Mouse (Mus musculus) WW6 (cell line): ENCODE measurements around the gene Astn2.

ENCODE experiments used
- DNase-seq: peaks from one replicate; pipeline ENCODE4 v3.0.0-alpha.2; 2013; ENCODE audit warnings: low read depth, low spot score

Gene Astn2

DNA sequence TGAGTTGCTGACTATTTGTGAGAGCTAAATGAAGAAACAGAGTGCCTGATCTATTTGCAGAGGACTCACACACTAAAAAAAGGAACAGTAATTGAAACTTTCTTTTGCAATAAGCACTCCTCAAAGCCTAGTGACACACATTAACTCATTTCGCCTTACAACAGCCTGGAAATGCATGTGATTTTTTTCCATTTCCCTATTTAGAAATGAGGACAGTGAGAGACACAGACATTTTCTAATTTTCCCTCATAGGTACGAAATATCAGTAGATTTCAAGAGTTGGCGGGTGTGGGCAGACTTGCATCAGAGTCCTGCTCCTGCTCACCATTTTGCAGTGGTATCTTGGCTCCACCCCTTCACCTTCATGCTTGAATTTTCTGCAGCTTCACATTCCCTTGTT lies 233.6 kb downstream of the Astn2 start:
- DNase-seq: no peak

DNA sequence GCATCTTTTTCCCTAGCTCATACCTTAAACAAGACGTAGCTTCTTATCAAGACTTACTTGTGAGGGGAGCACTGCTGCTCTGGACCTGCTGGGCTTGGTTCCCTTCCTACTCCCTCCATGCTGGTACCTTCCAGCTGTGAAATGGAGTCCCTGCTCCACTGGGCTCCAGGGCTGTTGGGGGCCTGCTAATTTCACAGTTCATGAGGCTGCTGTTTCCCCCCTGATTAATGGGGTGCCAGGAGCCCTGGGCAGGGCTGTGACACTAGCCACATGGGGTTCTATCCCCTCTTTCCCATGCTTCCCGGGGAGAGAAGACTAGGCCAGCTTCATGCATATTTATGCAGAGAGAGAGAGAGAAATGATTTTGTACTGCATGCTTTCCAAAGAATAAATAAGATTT lies 234.9 kb downstream of the Astn2 start:
- no peak for DNase-seq

DNA sequence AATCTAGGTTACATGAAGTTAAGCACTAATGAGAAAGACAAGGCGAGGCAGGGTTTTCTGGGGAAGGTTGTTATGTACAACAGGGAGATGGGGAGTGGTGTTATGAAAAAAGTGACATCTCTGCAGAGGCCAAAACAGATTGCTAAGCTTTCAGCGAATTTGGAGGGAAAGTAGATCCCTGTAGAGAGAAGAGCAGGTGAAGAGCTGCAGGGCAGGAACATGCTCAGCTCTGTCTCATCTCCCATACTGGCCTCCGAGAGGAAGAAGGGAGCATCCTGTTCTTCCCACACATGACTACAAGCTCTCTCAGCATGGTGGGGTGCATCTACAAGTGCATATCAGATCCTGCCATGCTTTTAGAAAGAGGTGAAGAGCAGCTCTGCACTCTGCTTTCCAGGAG lies 245.7 kb downstream of the Astn2 start:
- DNase-seq: no peak

DNA sequence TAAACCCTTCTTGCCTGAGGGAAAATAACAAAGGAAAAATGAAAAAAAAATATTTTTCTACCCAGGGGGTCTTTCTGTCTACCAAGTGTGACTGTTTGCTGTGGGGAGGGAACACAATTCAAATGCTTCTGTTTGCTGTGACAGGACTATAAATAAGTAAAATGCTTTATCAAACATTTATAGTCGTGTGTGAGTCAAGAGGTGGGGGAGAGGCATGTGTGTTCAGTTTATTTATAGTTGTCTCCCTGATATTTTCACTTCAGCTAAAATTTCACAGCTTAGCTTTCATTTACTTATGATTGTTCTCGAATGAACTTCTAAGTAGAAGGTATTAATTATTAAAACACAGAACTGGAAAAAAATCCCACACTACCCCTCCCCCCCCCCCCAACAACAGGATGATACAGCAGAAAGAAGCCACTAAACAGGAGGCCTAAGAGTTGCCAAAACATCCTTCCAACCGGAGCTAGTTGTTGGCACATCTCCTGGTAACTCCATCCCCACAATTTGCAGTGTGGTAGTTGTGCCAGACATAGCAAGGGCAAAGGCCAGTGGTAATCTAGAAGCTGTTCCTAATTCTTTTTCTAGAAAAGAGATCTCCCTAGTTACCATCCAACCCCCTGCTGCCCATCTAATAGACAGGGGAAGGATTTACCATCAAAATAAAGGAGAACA lies 246.8 kb downstream of the Astn2 start:
- no peak for DNase-seq

DNA sequence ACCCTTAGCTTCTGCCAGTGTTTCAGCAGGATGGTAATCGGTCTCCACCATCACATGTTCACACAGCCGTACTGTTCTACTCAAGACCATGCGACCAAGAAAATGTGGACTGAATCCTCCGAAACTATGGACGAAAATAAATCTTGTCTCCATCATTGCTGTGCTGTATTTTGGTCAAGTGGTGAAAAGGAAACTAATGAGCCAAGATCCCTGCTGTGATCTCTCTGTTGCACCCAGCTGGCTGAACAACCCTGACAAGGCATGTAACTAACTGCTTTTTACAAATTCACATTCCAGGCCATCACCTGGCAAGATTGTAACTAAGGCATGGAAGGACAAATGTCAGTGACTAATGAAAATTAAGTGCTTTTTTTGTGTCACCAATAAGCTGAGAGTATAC lies 257.9 kb downstream of the Astn2 start:
- no peak for DNase-seq

DNA sequence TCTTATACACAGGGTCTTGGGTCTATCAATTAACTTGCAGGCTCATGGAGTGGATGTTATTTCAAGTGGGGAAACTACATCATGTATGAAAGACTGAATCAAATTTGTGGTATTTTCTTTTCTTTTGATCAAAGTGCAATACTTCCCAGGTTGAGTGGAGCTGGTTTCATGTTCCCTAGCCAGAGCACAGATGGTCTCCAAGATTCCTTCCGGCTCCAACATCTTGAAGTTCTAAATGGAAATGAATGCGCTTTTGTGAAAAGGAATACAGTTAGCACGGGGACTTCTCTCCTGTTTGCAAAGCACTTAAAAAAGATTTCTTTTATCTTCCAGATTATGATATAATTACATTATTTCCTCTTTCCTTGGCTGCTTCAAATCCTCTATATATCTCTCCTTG lies 278.2 kb downstream of the Astn2 start:
- no peak for DNase-seq

DNA sequence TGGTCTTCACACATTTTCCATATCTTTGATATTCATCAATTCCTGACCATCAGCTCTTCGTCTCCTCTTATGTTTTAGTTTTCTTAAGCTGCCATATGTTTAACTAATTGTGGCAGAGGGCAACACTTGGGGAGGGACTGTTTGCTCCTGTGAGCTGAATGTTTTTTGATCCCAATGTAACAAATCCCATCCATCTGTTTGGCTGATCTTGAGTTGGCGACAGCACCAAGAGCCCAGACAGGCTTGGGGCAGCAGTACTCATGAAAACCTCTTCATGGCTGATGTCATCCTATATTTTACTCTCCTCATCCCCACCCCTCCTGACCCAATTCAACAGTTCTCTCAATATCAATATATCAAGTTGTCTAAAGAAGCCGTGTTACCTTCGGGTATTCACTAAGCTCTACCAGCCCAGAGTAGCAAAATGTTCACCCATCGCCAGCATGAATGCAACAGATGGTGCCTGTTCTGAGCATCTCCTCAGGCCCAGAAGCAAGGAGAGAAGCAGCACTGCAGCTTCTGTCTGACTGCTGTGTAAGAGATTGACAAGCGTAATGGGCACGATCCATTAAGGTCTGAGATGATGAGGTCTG lies 281.5 kb downstream of the Astn2 start:
- DNase-seq: no peak

DNA sequence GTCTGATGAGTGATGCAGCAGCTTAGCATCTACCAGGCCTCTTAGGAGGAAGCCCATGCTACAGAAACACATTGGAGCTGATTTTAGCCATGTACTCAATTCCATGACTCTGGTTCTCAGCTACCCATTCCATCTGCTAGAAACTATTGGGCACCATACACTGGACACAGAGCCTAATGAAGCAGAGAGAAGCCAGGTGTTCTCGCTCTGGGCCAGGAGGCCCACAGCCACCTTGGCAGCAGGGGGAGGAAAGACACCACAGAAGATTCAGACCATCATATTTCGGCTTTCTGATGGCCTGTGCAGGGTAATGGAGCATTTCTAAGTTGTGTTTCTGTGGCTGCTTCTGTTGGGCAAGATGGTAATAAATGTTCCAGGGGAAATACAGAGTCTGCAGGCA lies 290.2 kb downstream of the Astn2 start:
- no peak for DNase-seq

DNA sequence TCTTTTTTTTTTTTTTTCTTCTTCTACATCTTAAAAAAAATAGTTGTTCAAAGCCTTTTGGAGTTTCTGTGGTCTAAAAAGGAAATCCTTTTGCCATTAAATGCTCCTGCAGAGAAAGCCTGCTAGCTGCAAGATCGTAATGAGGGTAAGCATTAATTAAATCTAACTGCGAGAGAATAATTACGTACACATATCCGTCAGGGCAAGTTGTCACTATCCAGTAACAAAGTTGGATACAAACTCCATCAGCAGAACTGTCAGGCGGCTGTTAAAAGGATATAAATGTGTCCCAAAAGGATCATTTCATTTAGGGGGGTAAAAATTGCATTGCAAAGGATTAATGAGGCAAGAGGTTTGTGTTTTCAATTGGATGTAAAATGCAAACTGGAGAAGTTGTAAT lies 302.4 kb downstream of the Astn2 start:
- no peak for DNase-seq

DNA sequence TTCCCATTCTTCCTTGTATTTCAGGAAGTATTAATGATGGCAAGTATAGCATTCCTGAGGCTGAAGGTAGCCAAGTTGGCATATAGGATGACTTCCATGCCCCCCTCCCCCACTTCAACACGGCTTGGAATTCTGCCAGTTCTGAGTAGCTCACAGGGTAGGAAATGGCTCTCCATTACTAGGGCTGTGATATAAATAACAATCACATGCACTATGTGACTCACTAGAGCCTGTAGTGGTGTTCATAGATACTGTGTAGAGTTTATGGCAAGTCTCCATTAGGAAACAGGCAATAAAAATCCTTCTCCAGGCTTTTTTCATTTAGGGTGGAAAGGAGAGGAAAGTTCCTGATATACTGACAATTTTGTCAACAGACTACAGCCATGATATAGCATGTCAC lies 306.8 kb downstream of the Astn2 start:
- DNase-seq: no peak

DNA sequence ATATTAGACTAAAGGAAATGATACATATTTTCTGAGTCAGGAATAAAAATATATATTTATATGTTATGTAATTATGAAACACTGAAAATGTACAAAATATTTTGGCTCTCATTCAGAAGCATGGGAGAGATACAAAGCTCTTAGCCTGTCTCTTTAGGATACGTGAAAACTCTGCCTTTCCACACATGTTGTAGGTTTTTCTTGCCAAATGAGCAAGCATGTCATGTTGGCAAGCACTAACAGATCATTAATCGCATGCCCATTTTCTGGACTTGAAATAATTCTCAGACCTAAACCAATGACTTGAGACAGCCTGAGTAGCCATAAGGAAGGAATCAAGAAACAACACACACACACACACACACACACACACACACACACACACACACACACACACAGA lies 308.3 kb downstream of the Astn2 start:
- DNase-seq: no peak

DNA sequence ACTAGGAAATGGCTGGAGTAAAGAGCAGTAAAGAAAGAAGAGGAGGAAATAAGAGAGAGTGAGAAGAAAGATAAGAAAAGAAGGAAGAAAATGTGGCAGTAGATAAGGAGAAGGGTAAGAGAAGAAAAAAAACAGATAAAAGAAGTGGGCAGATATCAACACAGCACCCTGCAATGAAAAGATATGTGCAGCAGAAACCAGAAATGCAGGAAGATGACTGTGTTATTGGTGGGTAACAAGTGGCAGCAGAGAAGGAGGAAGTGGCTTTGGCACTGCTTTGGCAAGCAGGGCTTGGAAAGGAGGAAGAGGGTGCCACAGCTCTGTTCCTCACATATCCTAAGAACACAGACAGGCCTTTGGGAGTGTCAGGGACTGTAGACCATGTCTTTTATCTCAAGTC lies 347.2 kb downstream of the Astn2 start:
- DNase-seq: no peak

DNA sequence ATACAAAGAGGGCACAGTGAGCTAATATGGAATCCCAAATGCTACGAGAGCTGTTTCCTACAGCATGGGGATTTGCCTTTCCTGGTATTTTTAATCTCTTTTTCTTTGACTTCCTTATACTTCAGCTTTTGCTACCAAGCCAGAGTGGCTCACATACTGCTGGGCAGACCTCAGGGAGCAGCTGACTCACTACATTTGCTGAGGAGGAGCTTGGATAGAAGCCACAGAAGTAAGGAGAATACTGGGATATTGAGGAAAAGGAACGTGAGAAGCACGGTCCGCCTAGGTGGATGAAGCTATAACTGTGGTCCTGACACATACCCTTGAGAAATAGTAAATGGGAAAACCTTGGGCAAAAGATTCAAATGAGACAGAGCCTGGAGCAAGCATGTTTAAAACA lies 348.7 kb downstream of the Astn2 start:
- DNase-seq: no peak

DNA sequence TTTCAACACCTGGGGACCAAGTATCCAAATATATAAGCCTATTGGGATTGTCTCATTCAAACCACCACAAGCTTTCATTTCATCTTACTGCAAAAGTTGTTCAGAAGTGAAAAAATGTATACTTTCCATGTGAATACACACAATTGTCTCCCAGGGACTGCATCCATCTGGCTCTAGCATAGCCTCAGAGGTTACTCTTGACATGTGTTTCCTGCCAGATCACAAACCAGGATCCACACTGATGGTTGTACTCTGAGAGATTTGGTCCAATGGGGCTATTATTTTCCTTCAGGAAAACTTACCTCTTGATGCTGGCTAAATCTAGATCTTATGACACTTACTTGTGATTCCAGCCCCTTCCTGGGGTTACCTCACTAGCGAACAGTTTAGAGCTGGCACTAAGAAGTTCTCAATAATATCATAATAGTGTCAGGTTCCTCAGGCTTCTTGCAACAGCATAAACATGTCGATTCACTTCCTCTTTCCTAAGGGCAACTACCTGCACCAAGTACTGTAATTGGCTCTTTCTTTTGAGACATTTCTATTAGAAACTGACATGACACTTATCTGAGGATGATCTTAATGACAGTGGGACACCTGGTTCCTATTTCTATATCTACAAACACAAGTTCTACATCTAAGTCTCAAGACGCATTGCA lies 361.3 kb downstream of the Astn2 start:
- no peak for DNase-seq

DNA sequence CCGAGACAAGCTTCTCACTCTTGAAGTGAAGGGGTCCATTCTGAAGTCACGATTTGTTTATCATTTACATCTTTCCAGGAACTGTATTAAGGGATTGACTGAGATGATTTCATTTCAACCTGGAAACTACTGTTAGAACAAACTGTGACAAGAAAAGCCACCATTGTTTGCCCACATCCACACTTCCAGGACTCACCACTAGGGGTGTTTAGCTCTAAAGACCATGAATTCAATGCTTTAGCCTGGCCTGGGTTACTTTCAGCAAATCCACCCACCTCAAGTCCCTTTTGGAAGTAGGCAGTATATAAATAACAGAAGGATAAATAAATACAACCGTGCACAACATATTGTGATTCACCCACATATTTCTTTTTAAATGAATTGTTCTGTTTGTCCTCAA lies 370.6 kb downstream of the Astn2 start:
- DNase-seq: no peak

DNA sequence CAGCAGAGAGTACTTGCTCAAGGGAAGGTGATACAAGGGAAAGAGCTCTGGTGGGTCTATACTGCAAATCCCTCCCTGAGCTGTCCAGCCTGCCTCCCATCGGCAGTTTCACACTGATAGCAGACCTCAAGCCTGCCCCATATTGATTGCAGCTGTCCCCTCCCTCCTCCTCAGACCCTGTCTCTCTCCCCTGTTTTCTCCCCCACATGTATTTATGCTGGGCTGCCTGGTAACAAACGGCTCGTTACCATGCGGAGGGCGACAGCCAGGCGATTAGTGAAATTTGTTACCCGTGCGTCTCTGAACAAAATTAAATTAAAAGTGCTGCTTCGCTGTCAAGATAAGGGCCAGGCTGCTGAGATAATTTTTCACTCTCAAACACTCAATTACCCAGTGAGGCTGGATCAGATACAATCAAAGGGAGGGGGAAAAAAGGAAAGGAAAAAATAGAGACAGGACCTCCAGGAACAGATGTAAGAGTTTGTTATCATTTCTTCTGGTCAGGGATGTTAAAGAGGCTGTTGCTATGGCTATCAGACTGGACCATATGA lies 373.0 kb downstream of the Astn2 start:
- no peak for DNase-seq

DNA sequence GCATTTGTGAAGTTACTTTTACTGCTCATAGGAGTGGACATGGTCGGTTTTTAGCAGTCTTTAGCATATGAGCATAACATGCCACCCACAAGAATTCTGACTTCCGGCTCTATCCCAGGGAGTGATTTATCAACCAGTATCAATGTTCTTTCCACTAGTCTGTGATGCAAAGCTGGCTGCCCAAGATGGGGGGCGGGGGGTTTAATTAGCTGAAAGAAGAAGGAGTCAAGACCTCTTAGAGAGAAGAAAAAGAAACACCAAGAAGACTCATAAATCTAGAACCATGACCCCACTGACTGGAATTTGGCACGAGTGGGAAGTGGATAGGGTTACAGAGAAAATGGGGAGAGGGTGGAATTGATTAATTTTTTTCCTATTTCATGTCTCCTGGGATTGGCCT lies 374.5 kb downstream of the Astn2 start:
- no peak for DNase-seq

DNA sequence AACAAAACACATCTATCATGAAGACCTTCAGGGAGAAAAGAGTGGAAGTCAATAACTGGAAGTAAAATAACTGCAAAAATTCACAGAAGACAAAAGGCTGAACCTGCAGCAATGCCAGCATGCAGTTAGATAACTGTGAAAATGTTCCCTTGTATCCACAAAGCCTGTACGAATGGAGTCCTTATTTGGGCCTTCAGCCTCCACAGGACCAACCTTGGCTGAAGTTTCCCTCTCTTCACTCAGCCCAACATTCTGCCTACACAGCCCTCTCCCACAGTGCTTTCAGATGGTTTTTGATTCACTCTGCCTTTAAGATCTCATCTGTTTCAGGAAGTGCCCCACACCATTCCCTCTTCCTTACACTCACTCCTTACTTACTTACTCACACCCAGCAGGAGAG lies 376.5 kb downstream of the Astn2 start:
- no peak for DNase-seq

DNA sequence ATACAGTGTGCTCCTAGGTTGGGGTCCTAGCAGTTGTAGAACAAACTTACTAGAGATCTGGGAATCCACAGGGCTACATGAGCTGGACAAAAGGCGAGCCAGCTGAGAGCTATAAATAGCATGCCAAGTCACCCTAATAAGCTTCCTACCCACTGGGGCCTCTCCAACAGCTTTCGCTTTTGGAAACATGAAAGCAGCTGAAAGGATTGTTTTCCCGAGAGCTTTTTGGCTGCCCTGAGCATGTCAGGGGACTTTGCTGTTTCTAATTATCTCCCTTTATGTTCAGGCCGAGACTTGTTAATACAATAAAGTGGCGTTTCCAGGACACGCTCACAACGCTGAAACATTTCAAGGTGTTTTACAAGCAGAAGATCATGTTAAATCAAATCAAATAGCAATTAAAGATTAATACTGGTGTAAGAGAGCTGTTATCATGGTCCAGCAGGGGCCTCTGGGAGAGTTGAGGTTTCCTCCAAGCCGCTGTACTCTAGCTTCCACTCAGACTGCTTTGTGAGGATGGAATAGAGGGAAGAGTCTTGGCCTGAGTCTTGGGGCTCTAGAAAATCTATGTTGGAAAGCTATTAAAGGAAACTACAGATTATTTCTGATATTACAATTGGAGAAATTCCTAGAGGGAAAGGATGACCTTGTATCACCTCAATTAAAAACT lies 378.9 kb downstream of the Astn2 start:
- no peak for DNase-seq

DNA sequence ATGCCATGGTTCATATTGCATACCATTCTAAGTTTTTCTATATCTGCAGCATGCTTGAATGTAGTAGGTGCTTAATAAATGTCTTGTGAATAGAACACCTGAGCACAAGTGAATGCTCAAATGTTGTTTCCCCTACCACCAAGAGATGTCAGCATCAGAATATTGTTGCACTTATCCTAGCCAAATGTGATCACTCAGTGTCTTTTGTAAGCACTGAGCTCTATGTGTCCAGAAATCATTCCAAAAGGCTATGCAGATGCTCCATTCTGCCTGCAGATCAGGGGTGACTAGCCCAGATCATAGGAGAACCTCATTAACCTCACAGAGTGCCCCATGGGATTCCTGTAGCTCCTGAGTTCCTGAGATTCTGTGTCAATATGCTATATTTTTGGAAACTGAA lies 401.5 kb downstream of the Astn2 start:
- DNase-seq: no peak

DNA sequence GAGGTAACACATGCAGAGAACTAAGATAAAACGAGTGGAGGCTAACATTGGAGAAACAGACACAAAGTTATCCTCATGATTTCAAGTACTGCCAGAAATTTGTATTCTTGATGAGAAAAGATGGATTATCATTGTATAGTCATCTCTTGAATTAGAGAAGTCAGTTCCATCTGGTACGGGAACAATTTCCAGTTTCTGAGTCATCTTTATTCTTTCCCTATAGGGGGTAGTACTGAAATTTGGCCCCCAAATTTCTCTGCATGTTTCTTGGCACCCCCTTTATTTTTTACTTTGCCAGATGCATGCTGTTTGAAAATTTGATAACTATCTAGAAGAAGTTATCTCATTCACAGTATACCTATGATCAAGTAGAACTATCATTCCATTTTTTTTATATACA lies 420.8 kb downstream of the Astn2 start:
- DNase-seq: no peak

DNA sequence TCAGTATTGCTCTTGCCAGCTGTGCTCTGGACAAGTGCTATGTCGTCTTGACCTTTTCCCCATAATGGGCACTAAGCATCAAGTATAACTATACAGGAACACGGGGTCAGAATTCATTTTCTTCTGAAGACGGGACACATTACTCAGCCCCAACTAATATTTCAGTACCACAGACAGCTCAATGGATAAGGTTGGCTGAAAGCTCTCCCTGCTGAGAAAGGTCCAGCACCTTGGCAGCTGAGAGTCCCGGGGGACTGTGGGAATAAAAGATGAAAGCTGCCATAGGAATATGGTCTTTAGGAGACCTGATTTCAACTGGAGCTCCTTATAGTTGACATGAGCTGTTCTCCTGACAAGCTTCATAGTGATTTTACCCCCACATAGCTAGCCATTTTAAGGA lies 421.5 kb downstream of the Astn2 start:
- no peak for DNase-seq

DNA sequence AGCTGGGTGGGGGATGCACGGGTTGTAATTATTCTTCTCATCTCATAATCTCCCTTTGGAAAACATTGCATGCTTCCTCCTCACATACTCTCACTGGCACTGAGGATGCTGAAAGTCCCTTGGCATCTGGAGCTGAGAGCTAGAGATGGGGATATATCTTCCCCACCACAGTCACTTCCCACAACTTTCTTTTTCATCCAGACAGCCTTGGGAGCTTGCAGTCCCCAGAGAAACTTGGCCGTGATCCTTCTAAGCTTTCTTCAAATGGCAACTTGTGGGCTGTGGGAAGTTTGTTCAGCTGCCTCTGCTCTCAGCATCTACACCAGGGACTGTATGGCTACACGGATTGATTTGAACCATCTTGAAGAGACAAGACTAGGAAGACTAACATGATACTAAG lies 428.2 kb downstream of the Astn2 start:
- DNase-seq: no peak
